Mouse (Mus musculus): ENCODE results near the gene Zmat5.

DNA sequence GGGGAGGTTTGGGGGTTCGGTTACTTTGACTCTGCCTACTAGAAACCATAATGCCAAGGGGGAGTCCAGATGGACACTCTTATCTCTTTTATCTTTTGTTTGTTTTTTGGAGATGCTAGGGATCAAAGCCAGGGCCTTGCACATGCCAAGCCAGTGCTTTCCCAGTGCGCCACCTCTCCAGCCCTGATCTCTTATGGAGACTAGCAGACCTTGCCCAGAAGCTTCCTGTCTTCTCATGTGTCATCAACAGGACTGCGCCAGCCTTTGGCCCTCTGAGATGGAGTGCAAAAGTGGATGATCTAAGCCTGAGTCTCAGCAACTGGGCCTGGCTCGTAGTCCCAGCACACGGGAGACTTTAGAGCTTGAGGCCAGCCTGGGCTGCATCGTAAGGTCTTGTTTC is 28.8 kb upstream of the Zmat5 start:
- no peak for TF ChIP-seq GATA1 (IDR thresholded peaks at IDR 0.05; ENCODE audit: low read length)
- no peak for TF ChIP-seq TAL1 (IDR thresholded peaks at IDR 0.05; ENCODE audit: low read length)
